Mouse (Mus musculus) embryonic fibroblast, embryonic 13.5 days (primary cell): ENCODE measurements around the gene Ppp1r16b. TPM values are rescaled to one million over a fixed set of nuclear protein-coding genes. Genes with fewer than 3 reads are reported as not detected.
"Not testable (repeated sequence)": the region's sequence is repeated elsewhere in the genome, so short reads cannot be mapped to it uniquely, and the experiment has no call there.

ENCODE experiments used
- H3K27ac ChIP-seq: 2 replicates; pipeline ENCODE4 v1.5.1; 2012; ENCODE audit warnings: low read length, control low read depth, inconsistent platforms; ENCODE audit not compliant: insufficient read depth
- H3K4me1 ChIP-seq: 2 replicates; pipeline ENCODE4 v1.6.1; 2011; ENCODE audit warnings: low read length; ENCODE audit not compliant: control insufficient read depth, insufficient read depth
- H3K4me3 ChIP-seq: 2 replicates; pipeline ENCODE4 v1.5.1; 2011; ENCODE audit warnings: mild to moderate bottlenecking, control low read depth, low read length; ENCODE audit not compliant: insufficient read depth
- CTCF ChIP-seq: IDR thresholded peaks from 2 replicates; pipeline ENCODE4 v1.5.1; 2011; ENCODE audit warnings: mild to moderate bottlenecking, control low read depth, low read length, moderate library complexity, borderline replicate concordance; ENCODE audit not compliant: insufficient read depth
- POLR2A ChIP-seq: IDR thresholded peaks from 2 replicates; pipeline ENCODE4 v1.6.1; 2011; ENCODE audit warnings: low read depth, mild to moderate bottlenecking, control low read depth, low read length, moderate library complexity
- polyA plus RNA-seq: library from polyadenylated mRNA; stranded (reverse); fragments of >200 nt; gene quantifications from 2 replicates; pipeline ENCODE4 v1.2.4, GENCODE M21; 2011; ENCODE audit warnings: low read depth; ENCODE audit not compliant: missing spikeins, insufficient read length

Ppp1r16b gene
- polyA plus RNA-seq, 1 experiment: 0.09 TPM

- Histone ChIP-seq H3K27ac (no peak overlapping the region), H3K4me3 (no peak overlapping the region), H3K4me1 (no peaks in the 10 kb centered on the region)
- TF ChIP-seq CTCF (no peak), POLR2A (no peak)
Measured at GRCm38 (mm10) chr2:158732521-158732920, 67.3 kb downstream of the Ppp1r16b start.

- no peaks in the 10 kb centered on the region for H3K4me1 ChIP-seq
- no peak overlapping the region for H3K27ac ChIP-seq
- TF ChIP-seq POLR2A: no peak
- TF ChIP-seq CTCF: no peak
Measured at GRCm38 (mm10) chr2:158733136-158733535, 67.9 kb downstream of the Ppp1r16b start.

GRCm38 (mm10) chr2:158733914-158734313 lies 68.7 kb downstream of the Ppp1r16b start:
- Histone ChIP-seq H3K27ac (no peak overlapping the region), H3K4me1 (no peaks in the 10 kb centered on the region), H3K4me3 (no peak overlapping the region)
- TF ChIP-seq CTCF (no peak), POLR2A (no peak)

More at GRCm38 (mm10) chr2:158733136-158733535, 67.9 kb downstream of the Ppp1r16b start:
- H3K4me3 ChIP-seq: no peak overlapping the region

- no peak overlapping the region for H3K27ac ChIP-seq
Measured at GRCm38 (mm10) chr2:158734500-158735152, 69.4 kb downstream of the Ppp1r16b start.

GRCm38 (mm10) chr2:158735340-158735739 lies 70.1 kb downstream of the Ppp1r16b start:
- no peak overlapping the region for H3K27ac ChIP-seq
- no peak overlapping the region for H3K4me3 ChIP-seq
- no peak for TF ChIP-seq CTCF
- TF ChIP-seq POLR2A: no peak
- no peaks in the 10 kb centered on the region for H3K4me1 ChIP-seq

More at GRCm38 (mm10) chr2:158734500-158735152, 69.4 kb downstream of the Ppp1r16b start:
- Histone ChIP-seq H3K4me1 (no peaks in the 10 kb centered on the region), H3K4me3 (no peak overlapping the region)
- TF ChIP-seq POLR2A: no peak

- H3K4me3 ChIP-seq, H3K4me1 ChIP-seq, H3K27ac ChIP-seq: not testable (repeated sequence)
Measured at GRCm38 (mm10) chr2:158736247-158736646, 71.0 kb downstream of the Ppp1r16b start.

GRCm38 (mm10) chr2:158738591-158738990 lies 73.4 kb downstream of the Ppp1r16b start:
- TF ChIP-seq POLR2A: no peak
- TF ChIP-seq CTCF: no peak
- Histone ChIP-seq H3K4me1 (no peaks in the 10 kb centered on the region), H3K27ac (no peak overlapping the region), H3K4me3 (no peak overlapping the region)

GRCm38 (mm10) chr2:158739113-158739512 lies 73.9 kb downstream of the Ppp1r16b start:
- H3K4me3 ChIP-seq: no peak overlapping the region
- no peak for TF ChIP-seq POLR2A
- H3K4me1 ChIP-seq: no peaks in the 10 kb centered on the region
- no peak overlapping the region for H3K27ac ChIP-seq

GRCm38 (mm10) chr2:158741011-158741501 lies 75.9 kb downstream of the Ppp1r16b start:
- TF ChIP-seq POLR2A (no peak), CTCF (no peak)
- no peaks in the 10 kb centered on the region for H3K4me1 ChIP-seq
- H3K27ac ChIP-seq: no peak overlapping the region
- no peak overlapping the region for H3K4me3 ChIP-seq

GRCm38 (mm10) chr2:158742431-158742830 lies 77.2 kb downstream of the Ppp1r16b start:
- Histone ChIP-seq H3K4me3 (no peak overlapping the region), H3K4me1 (no peaks in the 10 kb centered on the region), H3K27ac (no peak overlapping the region)
- TF ChIP-seq CTCF (no peak), POLR2A (no peak)
